Mouse (Mus musculus) neural tube, embryonic 14.5 days (tissue): Measurements from ENCODE around the gene Cpsf7. TPM values are rescaled to one million over a fixed set of nuclear protein-coding genes. Genes with fewer than 3 reads are reported as not detected.

Source experiments
- ATAC-seq: fragments of 200-750 bp; cut with Nextera tagmentation; 2 replicates; pipeline ENCODE4 v1.8.0; 2017; ENCODE audit warnings: low read depth, mild to moderate bottlenecking, moderate TSS enrichment, moderate library complexity
- H3K27ac ChIP-seq: fragments of 300-500 bp; sonication (generic); 2 replicates; pipeline ENCODE4 v1.5.1; 2014; ENCODE audit warnings: low read depth, mild to moderate bottlenecking, control low read depth, low read length, moderate library complexity, mixed read lengths
- H3K27me3 ChIP-seq: fragments of 300-500 bp; sonication (generic); 2 replicates; pipeline ENCODE4 v1.6.1; 2014; ENCODE audit warnings: low read length; ENCODE audit not compliant: control insufficient read depth, insufficient read depth
- H3K36me3 ChIP-seq: fragments of 300-500 bp; sonication (generic); 2 replicates; pipeline ENCODE4 v1.6.1; 2014; ENCODE audit warnings: low read length, mixed read lengths; ENCODE audit not compliant: control insufficient read depth, insufficient read depth
- H3K4me1 ChIP-seq: fragments of 300-500 bp; sonication (generic); 2 replicates; pipeline ENCODE4 v1.6.1; 2014; ENCODE audit warnings: low read length; ENCODE audit not compliant: control insufficient read depth, insufficient read depth
- H3K4me2 ChIP-seq: fragments of 300-500 bp; sonication (generic); 2 replicates; pipeline ENCODE4 v1.6.1; 2014; ENCODE audit warnings: mild to moderate bottlenecking, low read depth, low read length, control low read depth
- H3K4me3 ChIP-seq: fragments of 300-500 bp; sonication (generic); 2 replicates; pipeline ENCODE4 v1.5.1; 2014; ENCODE audit warnings: low read depth, low read length, control low read depth, mixed read lengths
- H3K9ac ChIP-seq: fragments of 300-500 bp; sonication (generic); replicated peaks from 2 replicates; pipeline ENCODE4 v1.6.1; 2014; ENCODE audit warnings: low read depth, mild to moderate bottlenecking, control low read depth, low read length, mixed read lengths
- H3K9me3 ChIP-seq: fragments of 300-500 bp; sonication (generic); 2 replicates; pipeline ENCODE4 v1.6.1; 2016; ENCODE audit warnings: low read length; ENCODE audit not compliant: control insufficient read depth
- WGBS: fragments of 180-500 bp; shearing (Covaris S2); extraction: QIAGEN DNeasy Blood & Tissue Kit; methylation state at CpG from one replicate; pipeline ENCODE4 v1.1.7; 2014; 5-methylcytosine and 5-hydroxymethylcytosine counted together
- polyA plus RNA-seq: library from polyadenylated mRNA; unstranded; fragments of >200 nt; fragmentation: Nextera tagmentation; extraction: Ambion mirVana; gene quantifications from 2 replicates; pipeline ENCODE4 v1.2.1, GENCODE M21; 2014

The Cpsf7 gene
- polyA plus RNA-seq, 1 experiment from 2014 or later: 61.7 TPM

- Histone ChIP-seq H3K4me2 (no peak overlapping the region), H3K4me3 (no peak overlapping the region), H3K4me1 (no peaks in the 10 kb centered on the region), H3K9me3 (no peaks in the 10 kb centered on the region), H3K27ac (no peak overlapping the region), H3K27me3 (no peaks in the 10 kb centered on the region), H3K36me3 (peaks cover 14% of the 10 kb centered on the region), H3K9ac (no peak overlapping the region)
- WGBS: 75% methylated on average over 3 of the region's 3 CpGs
- no peak for ATAC-seq
Observed at GRCm38 (mm10) chr19:10590301-10590700, 65.2 kb downstream of the Cpsf7 start.

DNA sequence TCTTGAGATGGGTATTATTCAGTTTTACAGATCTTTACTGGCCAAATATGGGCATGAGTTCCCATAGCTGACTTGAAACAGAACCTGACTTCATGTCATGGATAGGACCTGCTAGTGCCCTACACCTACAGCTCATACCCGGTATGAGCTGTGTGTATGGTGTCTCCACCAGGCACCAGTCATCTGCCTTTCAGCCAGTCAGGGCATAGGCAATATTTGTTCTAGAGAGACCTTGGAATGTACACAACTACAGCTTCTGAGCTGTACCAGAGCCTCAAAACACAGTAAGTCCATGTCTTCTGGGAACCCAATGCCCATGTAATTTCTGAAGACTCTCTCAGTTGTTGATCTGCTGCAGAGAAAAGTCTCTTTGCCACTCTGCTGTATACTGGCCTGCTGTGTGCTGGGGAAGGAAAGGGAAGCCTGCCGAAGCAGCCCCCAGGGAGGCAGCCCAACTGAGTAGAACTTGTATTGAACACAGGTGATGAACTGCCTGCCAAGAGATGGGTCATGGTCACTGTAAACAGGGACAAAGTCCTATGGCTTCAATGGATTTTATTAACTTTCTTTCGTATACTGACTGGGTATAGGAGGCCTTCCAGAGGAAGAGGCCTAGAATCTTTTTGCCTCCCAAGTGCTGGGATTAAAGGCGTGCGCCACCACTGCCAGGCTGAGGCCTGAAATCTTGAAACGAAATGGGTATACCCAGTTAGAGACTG is 66.8 kb downstream of the Cpsf7 start:
- Histone ChIP-seq H3K9ac (no peak overlapping the region), H3K4me3 (no peak overlapping the region), H3K4me1 (no peaks in the 10 kb centered on the region), H3K9me3 (no peaks in the 10 kb centered on the region), H3K4me2 (no peak overlapping the region), H3K27me3 (no peaks in the 10 kb centered on the region), H3K36me3 (peaks cover 14% of the 10 kb centered on the region), H3K27ac (no peak overlapping the region)
- no peak for ATAC-seq
- 92% methylated on average over 6 of the region's 6 CpGs for WGBS

Other genes starting within 250 kb of the Cpsf7 start
- gene Dagla, start 220.4 kb upstream of the Cpsf7 start, polyA plus RNA-seq: 7.8 and 8.9 TPM in 2 replicates
- gene Syt7, start 136.2 kb upstream of the Cpsf7 start, polyA plus RNA-seq: 11.4 and 15.5 TPM in 2 replicates
- gene Lrrc10b, start 67.8 kb upstream of the Cpsf7 start, polyA plus RNA-seq: 0.66 and 0.75 TPM in 2 replicates
- 0.32 and 1.0 TPM in 2 replicates for gene Ppp1r32, start 42.3 kb upstream of the Cpsf7 start, polyA plus RNA-seq
- 67.8 and 73.3 TPM in 2 replicates for gene Sdhaf2, start 876 bp downstream of the Cpsf7 start, polyA plus RNA-seq
- 53.2 and 58.2 TPM in 2 replicates for gene Tmem216, start 31.0 kb downstream of the Cpsf7 start, polyA plus RNA-seq
- gene Cyb561a3, start 51.9 kb downstream of the Cpsf7 start, polyA plus RNA-seq: 22.3 and 22.9 TPM in 2 replicates
- gene Tmem138, start 52.1 kb downstream of the Cpsf7 start, polyA plus RNA-seq: 34.9 and 40.8 TPM in 2 replicates
- 176 and 245 TPM in 2 replicates for gene Ddb1, start 80.1 kb downstream of the Cpsf7 start, polyA plus RNA-seq
- 29.4 and 30.5 TPM in 2 replicates for gene Tkfc, start 80.4 kb downstream of the Cpsf7 start, polyA plus RNA-seq
- 1.2 and 1.7 TPM in 2 replicates for gene Vwce, start 108.9 kb downstream of the Cpsf7 start, polyA plus RNA-seq
- gene Pga5, start 152.8 kb downstream of the Cpsf7 start, polyA plus RNA-seq: not detected in 2 replicates
- 23.1 and 31.1 TPM in 2 replicates for gene Vps37c, start 163.5 kb downstream of the Cpsf7 start, polyA plus RNA-seq
- gene Cd5, start 213.7 kb downstream of the Cpsf7 start, polyA plus RNA-seq: 0.44 TPM in 1 of 2 replicates, not detected in the other